Mouse (Mus musculus) spleen, postnatal 36 days (tissue): ENCODE measurements around the gene Nudt22.

Experiments used
- DNase-seq, 2 experiments: peaks; one replicate each; pipeline ENCODE4 v3.0.0; 2022; ENCODE audit warnings: low spot score in 2 of 2, mixed read lengths in 1 of 2

Gene Nudt22

DNA sequence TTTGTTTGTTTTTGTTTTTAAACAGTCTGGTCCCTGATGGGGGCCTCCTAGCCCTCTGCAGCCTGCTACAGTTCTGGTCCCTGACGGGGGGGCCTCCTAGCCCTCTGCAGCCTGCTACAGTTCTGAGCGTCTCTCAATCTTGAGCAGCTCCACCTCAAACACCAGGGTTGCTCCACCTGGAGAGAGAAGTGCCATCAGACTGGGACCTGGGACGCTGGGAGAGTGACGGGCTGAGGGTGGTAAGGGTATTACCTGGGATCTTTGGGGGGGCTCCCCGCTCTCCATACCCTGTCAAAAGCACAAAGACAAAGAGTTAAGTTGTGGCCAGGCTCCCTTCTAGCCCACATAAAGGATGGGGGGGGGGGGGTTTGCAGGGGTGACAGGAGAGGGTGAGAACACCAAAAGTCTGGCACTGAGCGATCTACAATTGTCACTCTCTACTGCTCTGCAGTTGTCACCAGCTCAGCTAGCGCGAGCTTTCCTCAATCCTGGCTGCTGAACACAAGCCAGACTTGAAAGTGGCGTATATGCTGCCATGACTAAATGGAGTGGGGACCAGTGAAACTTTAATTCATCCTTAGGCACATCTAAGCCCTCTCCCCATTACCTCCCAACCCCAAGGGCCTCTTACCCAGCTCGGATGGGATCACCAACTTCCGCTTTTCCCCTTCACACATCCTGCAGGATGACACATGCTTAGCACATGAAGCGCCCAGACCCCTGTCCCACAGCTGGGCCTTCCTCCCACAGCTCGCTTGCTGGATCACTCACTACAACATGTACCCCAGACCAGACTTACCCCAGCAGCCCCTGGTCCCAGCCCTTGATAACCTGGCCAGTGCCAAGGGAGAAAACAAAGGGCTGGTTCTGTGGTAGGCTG is 17.9 kb downstream of the Nudt22 start:
- DNase-seq: no peak

DNA sequence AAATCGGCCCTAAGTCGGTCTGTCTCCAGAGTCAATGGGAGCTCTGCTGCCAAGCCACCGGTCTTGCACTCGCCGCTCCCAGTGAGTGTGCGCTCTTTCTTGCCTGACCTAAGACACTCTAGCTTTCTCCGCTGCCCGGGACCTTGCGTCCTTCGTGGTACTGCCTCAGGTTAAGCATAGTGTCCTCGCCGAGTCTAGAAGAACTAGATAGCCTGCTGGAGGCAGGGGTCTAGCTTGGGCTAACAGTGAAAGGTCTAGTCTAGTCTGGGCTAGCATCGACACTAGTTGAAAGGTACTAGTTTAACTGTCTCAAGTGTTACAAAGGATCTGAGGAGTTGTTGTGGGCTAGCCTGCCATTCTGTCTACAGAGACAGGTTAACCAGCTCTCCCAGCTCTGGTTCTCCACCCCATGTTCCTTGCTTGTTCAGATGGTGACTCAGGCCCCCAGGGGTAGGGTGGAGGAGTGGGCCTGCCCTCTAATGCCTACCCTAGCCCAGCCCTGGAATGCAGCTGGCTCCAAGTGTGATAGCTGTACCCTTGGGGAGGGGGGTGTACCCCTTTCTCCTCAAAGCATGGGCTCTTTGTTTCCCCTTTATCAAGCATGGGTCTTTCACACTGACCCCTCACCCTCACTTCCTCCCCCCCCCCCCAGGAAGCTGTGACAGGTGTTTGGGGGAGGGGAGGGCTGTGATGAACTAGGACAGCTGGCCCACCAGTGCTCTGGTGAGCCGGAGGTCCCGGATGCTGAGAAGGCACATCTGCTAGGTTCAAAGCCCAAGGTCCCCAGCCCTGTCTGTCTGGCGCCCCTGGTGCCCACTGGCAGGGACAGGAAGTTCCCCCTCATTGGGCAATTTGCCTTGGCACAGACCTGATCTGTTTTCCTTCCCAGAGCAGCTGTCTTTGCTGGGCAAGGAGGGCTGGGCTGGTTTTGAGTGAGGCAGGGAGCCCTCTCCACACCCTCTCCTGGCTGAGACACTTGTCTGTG is 20.1 kb downstream of the Nudt22 start, which contains the start of gene Plcb3:
Plcb3 (minus strand) TSS at position 934 of the 985 bp plus-strand sequence.
- peak; percentile 62 to 67 for DNase-seq

DNA sequence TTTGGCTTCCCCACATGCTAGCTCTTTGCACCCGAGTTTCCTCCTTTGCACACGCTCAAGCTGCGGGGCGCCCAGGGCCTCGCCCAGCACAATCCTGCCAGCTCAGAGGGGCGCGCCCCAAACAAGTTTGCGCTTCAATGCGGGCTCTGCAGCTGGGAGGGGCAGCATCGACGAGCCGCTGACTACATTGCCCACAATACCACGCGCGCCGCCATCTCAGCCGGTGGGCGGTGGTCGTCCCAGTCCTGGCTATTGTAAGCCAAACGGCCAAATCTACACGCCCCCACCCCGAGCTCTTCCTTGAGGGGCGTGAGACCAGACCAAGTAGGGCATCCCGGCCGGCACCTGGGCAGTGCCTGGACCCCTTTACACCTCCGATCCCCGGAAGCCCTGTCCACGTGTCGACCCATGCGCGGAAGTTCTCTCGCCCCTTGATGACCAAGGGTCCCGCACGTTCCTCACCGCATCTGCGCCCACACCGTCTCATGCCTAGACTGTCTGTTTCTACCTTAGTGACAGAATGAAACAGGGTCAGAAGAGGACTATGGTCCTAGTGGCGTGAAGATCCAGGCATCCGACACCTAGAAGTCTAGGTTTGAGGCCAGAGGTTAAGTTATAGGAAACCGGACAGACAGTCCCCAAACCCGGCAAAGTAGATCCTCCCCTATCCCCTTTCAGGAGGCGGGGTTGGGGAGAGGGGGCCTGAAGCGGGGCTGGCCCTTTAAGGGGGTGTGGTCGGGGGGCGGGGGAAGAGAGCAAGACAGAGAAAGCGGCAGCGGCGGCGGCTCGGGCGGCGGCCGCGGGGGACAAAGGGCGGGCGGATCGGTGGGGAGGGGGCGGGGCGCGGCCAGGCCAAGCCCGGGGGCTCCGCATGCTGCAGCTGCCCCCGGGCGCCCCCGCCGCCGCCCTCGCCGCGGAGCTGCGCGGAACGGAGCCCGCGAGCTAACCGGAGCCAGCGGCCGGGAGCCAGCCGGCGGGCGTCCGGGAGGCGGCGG is 21.4 kb downstream of the Nudt22 start, which contains the start of gene Ppp1r14b:
Ppp1r14b (plus strand) TSS at position 758 of the 995 bp plus-strand sequence.
- DNase-seq: peak; percentile 79 to 84

DNA sequence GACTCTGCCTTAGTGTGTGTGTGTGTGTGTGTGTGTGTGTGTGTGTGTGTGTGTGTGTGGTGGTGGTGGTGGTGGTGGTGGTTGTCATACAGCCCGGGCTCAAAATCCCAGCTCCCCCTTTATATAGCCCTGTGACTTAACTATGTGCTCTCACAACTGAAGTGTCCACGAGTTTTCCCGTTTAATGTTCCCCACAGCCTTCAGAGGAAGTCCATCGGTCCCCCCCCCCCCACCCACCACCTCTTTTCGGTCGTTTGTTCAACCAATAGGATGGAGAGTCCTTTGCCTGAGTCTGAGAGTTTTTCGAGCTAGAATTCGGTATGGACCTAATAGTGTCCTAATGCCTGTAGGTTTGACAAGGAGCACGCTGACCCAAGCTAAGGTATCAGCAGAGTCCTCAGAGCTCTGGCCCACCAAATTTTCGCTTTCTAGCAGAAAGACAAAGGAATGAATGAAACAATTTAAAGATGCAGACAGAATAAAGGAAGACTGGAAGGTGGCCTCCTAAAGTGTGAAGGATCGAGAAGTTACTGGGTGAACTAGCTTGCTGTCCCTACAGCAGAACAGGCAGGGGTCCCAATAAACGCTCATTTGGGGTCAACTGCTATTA is 22.2 kb downstream of the Nudt22 start:
- no peak for DNase-seq

DNA sequence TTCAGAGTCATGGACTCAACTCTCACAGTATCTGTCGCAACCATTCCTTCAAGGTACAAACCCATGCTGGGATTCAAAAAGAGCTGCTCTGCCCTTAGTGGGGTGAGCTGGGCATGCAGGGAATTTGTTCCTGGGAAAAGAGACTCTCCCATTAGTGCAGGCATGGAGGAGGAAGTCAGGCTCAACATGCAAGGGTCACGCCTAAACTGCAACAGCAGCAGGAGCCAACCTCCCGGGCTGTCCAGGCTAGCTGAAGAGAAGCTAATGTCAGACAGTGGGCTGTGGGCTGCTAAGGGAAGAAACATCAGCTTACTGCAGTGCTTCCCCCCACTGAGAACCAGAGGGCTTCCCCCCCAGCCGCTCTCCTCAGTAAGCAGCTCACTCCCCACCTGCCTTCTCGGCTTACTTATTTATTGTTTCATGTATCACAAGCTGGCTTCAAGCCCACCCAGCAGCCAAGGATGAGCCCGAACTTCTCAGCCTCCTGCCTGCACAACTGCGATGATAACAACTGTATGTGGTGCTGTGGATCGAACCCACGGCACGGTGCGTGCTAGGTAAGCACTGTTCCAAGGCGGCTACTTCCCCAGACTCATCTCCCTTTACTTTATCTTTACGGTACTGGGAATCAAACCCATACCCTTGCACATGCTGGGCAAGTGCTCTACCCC is 23.5 kb downstream of the Nudt22 start:
- no peak for DNase-seq

DNA sequence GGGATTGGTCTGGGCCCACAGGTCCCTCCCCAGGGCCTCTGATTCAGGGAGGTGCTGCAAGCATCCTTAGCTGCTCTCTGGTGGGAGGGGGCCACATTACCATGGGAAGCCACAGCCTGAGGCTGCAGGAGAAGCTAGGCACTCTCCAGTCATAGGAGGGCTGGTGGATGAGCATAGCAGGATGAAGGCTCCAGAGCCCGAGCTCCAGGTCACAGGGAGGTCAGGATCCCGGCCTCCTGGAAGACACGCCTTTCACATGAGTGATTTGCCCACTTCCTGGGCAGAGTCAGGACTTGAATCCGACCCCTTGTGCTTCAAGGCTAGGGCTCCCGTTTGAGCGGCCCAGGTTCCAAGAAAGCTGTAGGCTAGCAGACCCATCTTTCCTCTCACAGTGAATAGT is 24.3 kb downstream of the Nudt22 start:
- no peak for DNase-seq

DNA sequence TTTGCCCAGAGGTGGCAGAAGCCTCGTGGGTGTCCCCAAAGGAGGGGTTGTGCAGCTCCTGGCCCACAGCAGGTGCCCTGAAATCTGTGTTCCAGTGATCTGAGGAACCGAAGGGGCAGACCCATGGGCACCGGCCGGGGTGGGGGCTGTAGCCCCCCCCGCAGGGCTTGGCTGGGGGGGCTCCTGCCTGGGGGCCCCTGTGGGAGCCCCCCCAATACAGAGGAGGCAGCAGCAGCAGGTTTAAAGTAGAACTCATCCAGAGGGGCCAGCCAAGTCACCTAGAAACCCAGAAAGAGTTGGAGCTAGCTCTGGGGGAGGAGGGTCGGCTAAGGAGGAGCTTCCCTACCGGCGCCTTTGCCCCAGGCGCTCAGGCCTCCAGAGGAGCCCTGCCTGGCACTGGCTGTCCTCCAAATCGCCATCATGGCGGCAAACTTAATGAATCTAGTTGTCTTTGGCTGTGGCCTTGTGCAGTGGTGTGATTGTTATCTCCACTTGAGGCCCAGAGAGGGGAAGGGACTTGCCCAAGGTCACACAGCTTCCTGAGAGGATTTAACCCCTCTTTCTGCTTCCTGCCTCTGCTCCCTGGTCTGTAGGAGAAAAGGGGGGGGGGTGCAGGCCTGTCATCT is 25.3 kb downstream of the Nudt22 start:
- no peak for DNase-seq

DNA sequence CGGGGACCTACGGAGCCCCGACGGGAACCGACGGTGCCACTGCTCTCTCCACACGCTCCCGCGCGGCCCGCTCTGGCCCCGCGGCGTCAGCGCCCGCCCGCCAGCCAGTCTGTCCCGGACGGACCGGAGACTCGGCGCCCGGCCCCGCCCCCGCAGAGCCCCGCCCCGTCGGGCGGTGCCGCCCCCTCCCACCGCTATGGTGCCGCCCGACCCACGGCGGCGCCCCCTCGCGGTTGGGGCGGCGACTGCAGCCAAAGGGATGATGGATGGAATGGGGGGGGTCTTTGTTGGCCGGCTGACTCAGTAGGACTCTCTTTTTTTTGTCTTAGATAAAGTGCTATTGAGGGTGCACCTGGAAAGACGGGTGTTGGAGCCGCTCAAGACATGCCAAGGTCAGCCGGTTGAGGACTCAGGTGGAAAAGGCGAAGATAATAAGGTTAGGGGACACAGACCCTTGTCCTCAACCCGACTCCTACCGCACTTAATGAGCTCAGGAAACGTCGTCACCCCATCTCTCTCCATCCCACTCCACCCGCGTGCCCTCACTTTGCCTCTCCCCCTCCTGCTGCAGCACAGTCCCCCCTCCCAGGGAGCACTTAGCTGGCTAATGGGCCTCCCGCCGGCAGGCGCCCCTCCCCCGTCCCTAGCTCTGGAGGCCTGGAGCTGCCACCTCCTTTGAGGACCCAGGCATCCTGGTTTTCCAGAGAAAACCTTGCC is 26.1 kb downstream of the Nudt22 start:
- peak; percentile 63 to 67 for DNase-seq

DNA sequence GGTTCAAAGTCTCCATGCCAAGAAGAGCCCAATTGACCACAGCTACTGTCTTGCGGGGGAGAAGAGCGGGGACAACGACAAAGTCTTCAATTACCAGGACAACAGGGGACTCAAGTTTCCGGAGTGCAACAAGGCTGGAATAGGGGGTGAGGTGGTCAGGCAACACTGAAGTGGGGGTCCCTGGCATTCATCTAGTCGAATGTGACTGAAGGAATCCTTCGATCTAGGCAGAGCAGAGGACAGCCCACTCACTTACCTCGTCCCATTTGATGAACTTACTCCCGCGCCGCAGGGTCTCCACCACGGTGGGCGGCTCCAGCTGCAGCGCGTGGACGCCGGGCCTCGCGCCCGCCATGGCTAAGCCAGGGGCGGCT is 26.6 kb downstream of the Nudt22 start:
- DNase-seq: no peak

DNA sequence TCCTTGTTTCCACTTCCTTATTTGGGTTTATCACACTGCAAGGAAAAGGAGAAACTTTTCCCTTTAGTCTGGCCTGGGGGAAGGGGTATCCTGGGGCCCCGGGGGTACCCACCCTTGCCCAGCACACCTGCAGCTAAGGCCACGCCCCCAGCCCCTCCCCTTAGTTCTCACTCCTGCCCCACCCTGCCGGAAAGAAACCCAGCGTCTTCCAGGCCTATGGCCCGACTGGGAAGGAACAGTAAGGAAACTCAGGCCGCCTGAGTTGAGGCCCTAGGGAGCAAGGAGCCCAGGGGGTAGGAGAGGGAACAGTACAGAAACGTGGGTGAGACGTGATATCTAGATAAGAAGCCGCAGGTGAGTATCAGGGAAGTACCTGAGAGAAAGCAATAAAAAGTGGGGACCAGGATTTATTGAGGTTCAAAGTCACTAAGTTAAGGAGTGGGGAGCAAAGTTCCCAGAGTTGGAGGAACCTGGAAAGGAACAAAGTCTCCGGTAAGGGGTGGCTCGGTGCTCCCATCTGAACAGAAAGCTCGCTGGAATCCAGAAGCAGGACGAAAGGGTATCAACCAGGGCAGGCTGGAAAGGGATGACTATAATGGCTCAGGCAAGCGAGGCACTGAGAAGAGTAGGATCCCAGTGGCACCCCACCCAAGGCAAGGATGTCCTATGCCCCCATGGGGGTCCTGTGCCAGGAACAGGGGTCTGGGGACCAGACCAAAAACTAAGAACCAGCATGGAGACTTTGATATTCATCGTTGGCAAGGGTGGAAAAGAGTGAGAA is 27.2 kb downstream of the Nudt22 start:
- DNase-seq: no peak

DNA sequence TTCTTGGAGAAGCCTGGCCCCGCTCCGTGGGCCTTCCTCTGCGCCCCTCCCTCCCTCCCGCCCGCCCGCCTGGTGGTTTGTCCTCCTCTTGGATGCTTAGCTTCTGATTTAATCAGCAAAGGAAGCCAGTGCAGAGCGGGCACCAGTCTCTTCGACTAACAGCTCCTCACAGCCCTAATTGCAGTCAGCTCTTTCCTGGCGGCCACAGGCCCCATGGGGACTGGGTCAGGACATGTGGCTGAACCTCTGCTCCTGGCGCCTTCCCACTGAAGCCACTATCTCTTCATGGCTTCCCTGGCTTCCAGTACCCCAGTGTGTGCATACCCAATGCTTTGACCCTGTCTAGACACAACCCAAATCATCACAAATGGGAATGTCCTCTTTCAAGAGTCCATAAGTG is 39.5 kb downstream of the Nudt22 start:
- no peak for DNase-seq

DNA sequence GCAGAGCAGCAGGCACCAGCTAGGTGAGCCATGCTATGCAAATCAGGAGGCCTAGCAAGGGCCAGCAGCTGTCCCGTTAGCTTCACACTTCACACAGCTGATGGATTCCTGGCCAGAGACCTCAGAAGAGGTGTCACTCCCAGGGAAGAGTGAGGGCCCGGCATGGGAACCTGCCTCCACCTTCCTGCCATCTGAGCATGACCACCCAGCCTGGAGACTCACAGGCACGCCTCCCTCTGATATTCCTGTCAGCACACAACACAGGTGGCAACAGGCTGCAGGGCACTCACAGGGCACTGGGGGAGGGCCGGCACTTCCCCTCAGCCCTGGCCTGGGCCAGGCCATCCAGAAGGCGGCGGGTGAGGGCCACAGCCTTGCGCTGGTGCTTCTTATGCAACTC is 40.5 kb downstream of the Nudt22 start:
- no peak for DNase-seq

DNA sequence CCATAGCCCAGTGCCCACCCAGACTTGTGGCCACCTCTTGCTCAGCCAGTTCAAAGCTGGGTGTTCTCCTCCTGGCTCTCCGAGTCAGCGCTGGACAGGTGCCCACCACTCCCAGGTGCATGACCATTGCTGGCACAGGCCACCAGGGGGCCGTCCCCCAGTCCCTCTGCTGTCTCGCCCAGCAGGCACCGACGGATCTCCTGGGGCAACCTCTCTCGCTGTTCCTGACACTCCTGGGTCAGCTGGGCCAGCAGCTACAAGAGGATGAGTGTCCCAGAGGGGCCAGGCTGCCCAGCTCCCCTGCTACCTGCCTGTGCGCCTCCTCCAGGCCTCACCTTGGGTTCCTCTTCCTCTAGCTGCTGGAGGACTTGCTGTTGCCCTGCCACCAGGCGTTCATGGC is 41.9 kb downstream of the Nudt22 start:
- no peak for DNase-seq

DNA sequence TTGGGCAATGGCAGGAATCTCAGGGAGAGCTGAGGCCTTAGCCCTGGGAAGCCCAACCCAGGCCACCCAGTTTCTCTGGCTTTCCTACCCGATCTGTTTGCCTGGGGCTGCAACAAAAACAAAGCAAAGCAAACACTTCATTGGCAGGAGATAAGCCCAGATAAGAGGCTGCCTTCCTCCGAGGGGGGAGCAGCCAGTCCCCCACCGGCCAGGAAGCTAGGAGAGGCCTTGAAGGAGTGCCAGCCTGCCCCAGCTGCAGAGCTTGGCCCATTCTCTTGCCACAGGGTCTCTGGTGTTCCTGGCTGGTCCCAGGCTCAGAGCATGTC is 43.2 kb downstream of the Nudt22 start:
- DNase-seq: no peak

DNA sequence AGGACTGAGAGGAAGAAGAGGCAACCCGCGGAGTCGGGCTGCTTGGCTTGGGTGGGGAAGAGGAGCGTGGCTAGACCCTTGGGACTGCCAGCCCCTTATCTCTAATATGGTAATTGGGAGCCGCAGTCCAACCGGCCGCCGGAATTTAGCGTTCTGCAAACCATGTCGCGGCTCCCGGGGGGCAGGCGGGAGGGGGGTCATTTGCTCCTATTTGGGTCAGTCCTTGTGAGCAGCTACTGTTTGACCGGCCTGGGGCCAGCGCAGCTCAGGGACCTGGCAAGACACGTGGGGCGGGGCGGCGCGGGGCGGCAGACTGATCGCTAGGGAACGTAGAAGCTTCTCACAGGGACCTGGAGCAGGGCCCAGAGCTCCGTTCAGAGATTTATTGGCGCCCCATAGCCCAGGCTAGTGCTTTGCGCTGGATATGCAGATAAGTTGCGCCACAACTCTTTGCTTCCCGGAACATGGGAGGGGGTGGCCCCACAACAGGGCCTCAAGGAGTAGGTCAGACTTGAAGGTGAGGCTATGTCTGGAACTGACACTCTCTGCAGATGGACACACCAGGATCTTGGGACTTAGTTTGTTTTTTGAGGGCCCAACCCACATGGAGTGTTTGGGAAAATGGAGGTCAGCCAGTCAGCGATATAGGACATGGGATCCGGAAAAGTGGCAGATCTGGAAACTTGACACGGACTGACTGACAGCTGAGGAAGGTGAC is 43.8 kb downstream of the Nudt22 start:
- DNase-seq: peak; percentile 52 to 61

DNA sequence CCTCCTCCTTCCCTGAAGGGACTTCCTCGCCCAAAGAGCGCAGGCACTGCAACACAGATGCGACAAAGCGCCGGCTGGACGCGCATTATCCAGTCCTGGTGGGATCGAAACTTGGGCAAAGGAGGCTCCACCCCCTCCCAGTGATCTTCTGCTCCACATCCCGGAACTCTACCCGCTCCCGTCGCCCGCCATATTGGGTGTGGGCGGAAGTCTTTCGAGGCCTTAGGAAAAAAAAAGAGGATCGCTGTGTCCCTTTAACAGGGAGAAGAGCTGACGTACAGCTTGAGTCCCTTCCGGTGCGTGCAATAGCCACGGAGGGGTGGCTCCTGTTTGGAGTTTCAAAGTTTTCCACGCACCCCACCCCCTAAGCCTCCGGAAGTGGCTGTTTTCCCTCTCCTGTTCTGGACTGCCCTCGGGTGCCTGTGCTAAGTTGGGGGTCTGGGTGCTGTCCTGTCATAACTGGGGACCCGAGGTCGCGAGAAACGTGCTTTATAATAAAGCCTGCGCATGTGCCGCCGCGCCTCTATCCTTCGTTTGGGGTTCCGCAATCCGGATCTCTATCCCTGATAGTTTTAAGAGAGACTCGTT is 44.4 kb downstream of the Nudt22 start:
- DNase-seq: peak; percentile 83 to 88

DNA sequence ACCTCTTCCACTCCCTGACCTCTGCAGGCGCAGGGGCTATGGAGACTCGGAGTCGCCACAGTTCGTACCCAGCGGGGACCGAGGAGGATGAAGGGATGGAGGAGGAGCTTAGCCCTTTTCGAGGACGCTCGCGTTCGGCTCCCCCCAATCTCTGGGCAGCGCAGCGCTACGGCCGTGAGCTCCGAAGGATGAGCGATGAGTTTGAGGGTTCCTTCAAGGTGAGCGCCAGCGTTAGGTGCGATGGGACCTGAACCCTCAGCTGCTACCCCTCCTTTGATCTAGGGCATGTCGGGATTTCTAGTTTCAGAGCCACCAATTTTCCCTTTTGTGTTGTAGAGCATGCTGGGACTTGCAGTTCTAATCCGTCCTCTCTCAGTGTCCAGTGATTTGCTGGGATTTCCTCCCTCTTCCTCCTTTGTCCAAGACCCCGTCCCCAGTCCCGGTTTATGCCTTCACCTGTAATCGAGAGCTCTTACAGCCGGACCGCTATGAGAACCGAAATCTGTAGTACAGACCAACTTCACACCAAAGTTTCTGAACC is 45.2 kb downstream of the Nudt22 start:
- peak in 1 of 2 experiments; percentile 34 for DNase-seq
